Mouse (Mus musculus) lung, adult 2 months (tissue): ENCODE data around the gene Rora. TPM values are rescaled to one million over a fixed set of nuclear protein-coding genes. Genes with fewer than 3 reads are reported as not detected.

Experiments
- DNase-seq: peaks from one replicate; pipeline ENCODE4 v3.0.0; 2022
- H3K4me1 ChIP-seq: fragments of 200-500 bp; 2 replicates; pipeline ENCODE4 v1.6.1; 2011; ENCODE audit warnings: low read length; ENCODE audit not compliant: control insufficient read depth, insufficient read depth
- H3K4me3 ChIP-seq: fragments of 200-500 bp; replicated peaks from 2 replicates; pipeline ENCODE3; 2011; ENCODE audit warnings: low read depth, mild to moderate bottlenecking, control low read depth, low read length; ENCODE audit errors: extremely low read depth
- CTCF ChIP-seq: fragments of 200-500 bp; IDR thresholded peaks from 2 replicates; pipeline ENCODE4 v1.5.1; 2011; ENCODE audit warnings: mild to moderate bottlenecking, low read length, control low read depth; ENCODE audit not compliant: insufficient read depth
- POLR2A ChIP-seq: fragments of 200-500 bp; IDR thresholded peaks from 2 replicates; pipeline ENCODE4 v1.6.1; 2011; ENCODE audit warnings: low read depth, mild to moderate bottlenecking, control low read depth, low read length, borderline replicate concordance; ENCODE audit errors: extremely low read depth
- WGBS: fragments of 180-500 bp; shearing (Covaris S2); methylation state at CpG from one replicate; pipeline ENCODE4 v1.1.7; 2018; 5-methylcytosine and 5-hydroxymethylcytosine counted together
- polyA plus RNA-seq: library from polyadenylated mRNA; depleted of rRNA; stranded (reverse); fragments of >200 nt; gene quantifications from 2 replicates; pipeline ENCODE4 v1.2.3, GENCODE M21; 2012

Gene Rora
- polyA plus RNA-seq, 1 experiment: 17.8 TPM

DNA sequence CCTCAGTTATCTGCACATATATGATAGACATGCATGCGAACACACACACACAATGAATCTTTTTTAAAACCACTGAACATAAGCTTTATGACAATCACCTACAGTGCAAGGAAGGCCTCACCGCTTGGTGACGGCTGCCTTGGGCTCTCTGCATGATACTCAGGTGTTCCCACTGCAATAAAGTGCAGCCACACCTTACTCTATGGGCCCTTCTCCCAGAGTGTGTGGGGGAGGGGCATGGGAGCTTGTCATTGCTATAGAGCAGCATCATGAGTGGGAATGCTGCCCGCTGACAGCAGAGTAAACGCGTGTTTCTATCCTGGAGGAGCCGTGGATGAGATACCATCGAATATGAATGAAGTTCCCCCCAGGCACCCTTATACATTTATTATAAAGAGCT lies 525.6 kb downstream of the Rora start:
- no peak overlapping the region for H3K4me3 ChIP-seq
- TF ChIP-seq CTCF: no peak
- TF ChIP-seq POLR2A: no peak
- DNase-seq: no peak
- peaks cover 3% of the 10 kb centered on the region; the same call in 1 of the 2 replicates for H3K4me1 ChIP-seq
- WGBS: 88% methylated on average over 8 of the region's 8 CpGs

DNA sequence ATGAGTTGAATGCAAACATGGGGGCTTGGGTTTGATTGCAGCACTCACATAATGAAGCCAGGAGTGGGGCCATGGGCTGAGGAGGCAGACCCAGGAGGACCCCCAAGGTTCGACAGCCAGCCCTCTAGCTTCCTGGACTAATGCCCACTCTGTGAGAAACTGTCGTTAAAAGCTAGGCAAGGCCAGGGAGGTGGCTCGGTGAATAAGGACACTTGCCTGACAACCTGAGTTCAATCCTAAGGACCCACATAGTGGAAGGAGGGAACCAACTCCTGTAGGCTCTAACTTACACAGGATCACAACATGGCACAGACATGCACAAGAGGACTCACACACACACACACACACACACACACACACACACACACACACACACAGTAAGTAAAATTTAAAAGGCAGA lies 527.4 kb downstream of the Rora start:
- H3K4me1 ChIP-seq: peaks cover 3% of the 10 kb centered on the region; the same call in 1 of the 2 replicates
- 40% methylated on average over 3 of the region's 3 CpGs for WGBS
- DNase-seq: no peak

DNA sequence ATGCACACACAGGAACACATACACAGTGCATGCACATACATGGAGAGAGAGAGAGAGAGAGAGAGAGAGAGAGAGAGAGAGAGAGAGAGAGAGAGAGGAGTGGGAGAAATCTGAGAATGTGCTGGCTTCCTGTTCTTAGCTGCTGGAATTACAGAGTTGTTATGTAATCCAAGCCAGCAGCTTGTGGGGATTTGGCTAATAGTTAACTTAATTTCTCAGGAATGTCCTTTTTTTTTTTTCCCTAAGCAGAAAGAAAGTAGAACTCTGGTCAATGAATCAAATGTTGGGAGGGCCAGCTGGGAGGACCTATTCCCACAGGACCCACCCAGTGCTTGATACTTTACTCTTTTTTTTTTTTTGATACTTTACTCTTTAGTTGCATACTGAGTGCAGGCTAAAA lies 527.8 kb downstream of the Rora start:
- no peaks in the 10 kb centered on the region for H3K4me1 ChIP-seq
- no peak for DNase-seq
- no peak for TF ChIP-seq CTCF
- no peak for TF ChIP-seq POLR2A

More for the DNA sequence above, 527.4 kb downstream of the Rora start:
- no peak overlapping the region for H3K4me3 ChIP-seq
- TF ChIP-seq POLR2A (no peak), CTCF (no peak)

DNA sequence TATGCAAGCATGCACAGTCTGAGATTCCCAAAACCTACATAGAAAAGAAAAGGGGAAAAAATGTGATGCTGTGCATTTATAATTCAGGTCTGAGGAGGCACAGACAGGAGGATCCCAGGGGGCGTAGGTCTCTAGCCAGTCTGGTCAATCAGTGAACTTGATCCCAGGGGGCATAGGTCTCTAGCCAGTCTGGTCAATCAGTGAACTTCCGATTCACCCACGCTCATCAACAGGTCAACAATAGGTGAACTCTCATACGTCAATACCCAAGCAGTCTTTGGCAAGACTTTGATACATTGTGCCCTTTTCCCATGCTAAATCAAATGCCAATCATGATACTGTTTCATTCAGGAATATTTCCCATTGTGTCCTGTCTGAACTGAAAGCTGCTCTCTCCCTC lies 530.3 kb downstream of the Rora start:
- 86% methylated on average over 4 of the region's 4 CpGs for WGBS
- Histone ChIP-seq H3K4me1 (no peaks in the 10 kb centered on the region), H3K4me3 (no peak overlapping the region)
- DNase-seq: no peak
- TF ChIP-seq CTCF (no peak), POLR2A (no peak)

More for the DNA sequence above, 527.8 kb downstream of the Rora start:
- H3K4me3 ChIP-seq: no peak overlapping the region

DNA sequence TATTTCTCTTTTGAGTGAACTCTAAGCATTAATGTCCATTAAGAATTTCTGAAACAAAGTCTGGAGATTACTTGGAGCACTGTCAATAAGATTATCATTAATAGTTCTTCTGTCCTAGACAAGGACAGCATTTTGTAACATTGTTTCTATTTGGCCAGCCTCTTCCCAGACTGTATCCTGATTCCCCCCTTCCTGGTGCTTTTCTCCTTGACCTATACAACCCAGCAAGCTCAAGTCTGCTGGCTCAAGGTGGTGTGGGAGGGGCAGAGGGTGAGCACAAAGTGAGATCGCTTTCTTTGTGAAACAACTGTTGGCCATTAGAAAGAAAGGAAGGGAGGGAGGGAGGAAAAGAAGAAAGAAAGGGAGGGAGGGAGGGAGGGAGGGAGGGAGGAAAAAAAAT lies 537.1 kb downstream of the Rora start:
- no peak for DNase-seq
- WGBS: 71% methylated on average over 1 of the region's 1 CpGs
- TF ChIP-seq POLR2A: no peak
- TF ChIP-seq CTCF: no peak
- H3K4me3 ChIP-seq: no peak overlapping the region
- H3K4me1 ChIP-seq: no peaks in the 10 kb centered on the region

DNA sequence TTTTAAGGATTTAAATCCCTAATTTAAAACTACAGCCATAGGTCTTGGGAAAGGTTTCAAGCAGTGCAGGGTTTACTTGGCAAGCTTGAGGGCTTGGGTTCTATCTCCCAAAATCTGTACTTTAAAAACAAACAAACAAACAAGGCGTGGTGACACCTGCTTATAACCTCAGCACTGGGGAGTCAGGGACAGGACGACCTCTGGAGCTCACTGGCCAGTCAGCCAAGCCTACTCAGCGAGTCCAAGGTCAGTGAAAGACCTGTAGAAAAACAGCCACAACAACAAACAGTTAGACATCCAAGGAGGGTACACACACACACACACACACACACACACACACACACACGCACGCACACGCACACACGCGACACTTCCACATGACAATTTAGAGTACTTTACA lies 538.9 kb downstream of the Rora start:
- TF ChIP-seq POLR2A (no peak), CTCF (no peak)
- DNase-seq: no peak
- Histone ChIP-seq H3K4me3 (no peak overlapping the region), H3K4me1 (no peaks in the 10 kb centered on the region)
- 85% methylated on average over 8 of the region's 8 CpGs for WGBS

DNA sequence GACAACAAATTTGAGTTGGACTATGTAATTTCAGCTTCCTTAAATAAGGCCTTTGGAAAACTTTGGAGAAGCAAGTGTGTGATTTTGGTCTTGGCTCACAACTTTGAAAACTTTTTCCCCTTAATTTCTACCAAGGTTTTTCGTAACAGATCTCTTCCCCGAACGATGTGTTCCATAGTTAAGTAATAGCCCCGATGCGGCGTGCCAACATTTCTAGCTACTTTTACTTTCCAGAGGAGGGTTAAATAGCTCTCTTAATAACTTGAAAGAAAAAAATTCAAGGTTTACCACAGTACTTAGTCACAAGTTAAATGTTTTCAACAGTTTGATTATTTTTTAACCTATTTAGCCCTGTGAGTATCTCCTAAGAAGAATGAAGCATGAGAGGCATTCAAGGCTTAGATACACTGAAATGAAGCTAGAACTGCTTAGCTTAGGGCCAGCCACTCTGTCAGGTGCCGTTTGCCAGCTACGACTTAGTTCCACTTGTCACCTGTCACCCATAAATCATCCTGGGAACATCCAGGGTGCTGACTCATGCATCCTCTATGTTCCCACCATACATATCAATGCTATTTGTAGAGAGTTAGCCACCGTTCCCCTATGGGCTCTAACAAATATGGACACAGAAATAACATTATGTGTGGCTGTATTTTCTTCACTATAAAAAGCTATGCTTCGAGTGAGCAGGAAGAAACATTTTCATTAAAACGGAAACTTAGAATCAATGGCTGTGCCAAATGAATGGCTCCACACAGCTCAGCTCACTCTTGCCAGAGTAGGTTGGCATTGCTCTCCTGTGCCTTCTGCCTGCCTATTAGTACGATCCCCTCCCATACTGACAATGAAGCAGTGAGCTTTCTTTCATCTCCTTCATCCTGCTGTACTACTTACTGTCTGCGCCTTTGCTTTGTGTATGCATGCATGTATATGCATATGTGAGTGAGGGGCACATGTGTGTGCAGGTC lies 541.3 kb downstream of the Rora start:
- no peak overlapping the region for H3K4me3 ChIP-seq
- no peak for DNase-seq
- H3K4me1 ChIP-seq: no peaks in the 10 kb centered on the region
- WGBS: 54% methylated on average over 13 of the region's 13 CpGs
- TF ChIP-seq CTCF (no peak), POLR2A (no peak)

DNA sequence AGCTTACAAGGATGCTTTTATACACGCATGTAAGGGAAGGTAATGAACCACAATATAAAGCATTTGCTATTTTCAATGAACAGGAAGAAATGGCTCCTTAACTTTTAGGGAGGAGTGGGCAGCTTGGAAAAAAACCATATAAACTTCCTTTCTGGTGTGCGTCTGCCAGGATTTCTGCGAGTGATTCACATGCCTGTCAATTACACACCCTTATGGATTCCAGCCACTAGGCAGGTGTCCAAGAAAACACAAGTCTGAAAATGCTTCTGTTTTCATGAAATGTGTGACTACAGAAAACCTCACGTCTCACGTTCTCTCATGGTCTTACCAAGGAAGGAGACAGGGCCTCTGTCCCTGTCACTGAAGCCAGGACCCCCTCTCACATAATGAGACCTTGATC lies 560.2 kb downstream of the Rora start:
- TF ChIP-seq CTCF (no peak), POLR2A (no peak)
- 37% methylated on average over 5 of the region's 5 CpGs for WGBS
- no peak for DNase-seq
- Histone ChIP-seq H3K4me3 (no peak overlapping the region), H3K4me1 (no peaks in the 10 kb centered on the region)

DNA sequence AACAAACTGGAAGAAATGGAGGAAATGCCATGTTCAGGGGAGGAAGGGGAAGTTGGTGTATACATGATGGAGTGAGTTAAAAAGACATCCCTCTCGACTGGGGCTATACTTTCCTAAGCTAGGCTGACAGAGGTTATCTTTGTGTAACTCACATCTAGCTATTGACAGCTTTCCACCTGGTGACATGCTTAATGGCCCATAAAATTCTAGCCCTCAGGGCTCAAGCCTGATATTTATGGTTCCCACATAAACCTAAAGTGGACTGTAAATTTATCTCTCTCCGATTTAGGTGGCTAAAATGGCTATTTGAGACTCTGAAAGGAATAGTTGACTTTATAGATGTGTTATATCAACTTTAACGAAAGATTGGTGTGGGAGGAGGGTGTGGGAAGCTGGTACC lies 571.3 kb downstream of the Rora start:
- 62% methylated on average over 3 of the region's 3 CpGs for WGBS
- no peak for DNase-seq
- H3K4me1 ChIP-seq: peaks cover 2% of the 10 kb centered on the region; the same call in 1 of the 2 replicates
- H3K4me3 ChIP-seq: no peak overlapping the region
- TF ChIP-seq CTCF (no peak), POLR2A (no peak)

DNA sequence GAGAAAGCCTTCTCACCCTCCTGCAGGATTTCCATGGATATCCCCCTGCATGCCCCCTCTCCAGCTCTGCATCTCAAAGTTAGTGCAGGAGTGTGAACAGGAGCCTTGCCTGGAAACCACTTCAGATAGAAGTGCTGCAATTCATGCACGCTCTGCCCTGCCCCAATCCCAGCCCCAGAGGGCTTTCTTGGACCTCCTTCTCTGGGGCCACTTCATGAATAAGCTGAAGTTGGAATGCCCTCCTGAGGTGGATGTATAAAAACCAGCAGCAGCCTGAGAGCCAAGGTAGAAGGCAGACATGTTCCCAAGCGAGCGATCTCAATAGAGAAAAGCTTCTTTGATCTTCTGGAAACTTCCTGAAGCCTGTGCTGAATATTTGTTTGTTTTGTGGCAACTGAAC lies 572.8 kb downstream of the Rora start:
- no peak for DNase-seq
- 46% methylated on average over 3 of the region's 3 CpGs for WGBS
- TF ChIP-seq CTCF (no peak), POLR2A (no peak)
- Histone ChIP-seq H3K4me3 (no peak overlapping the region), H3K4me1 (peaks cover 2% of the 10 kb centered on the region; the same call in 1 of the 2 replicates)
